Mouse (Mus musculus) liver, embryonic 16.5 days (tissue): ENCODE data around the gene Mrpl43. TPM values are rescaled to one million over a fixed set of nuclear protein-coding genes. Genes with fewer than 3 reads are reported as not detected.

Experiments
- ATAC-seq: fragments of 200-750 bp; cut with Nextera tagmentation; 2 replicates; pipeline ENCODE4 v1.8.0; 2017; ENCODE audit warnings: low read depth, mild to moderate bottlenecking, moderate number of reproducible peaks, moderate library complexity
- H3K27ac ChIP-seq: fragments of 300-500 bp; sonication (generic); 2 replicates; pipeline ENCODE4 v1.5.1; 2014; ENCODE audit warnings: mild to moderate bottlenecking, low read length
- H3K27me3 ChIP-seq: fragments of 300-500 bp; sonication (generic); 2 replicates; pipeline ENCODE4 v1.6.1; 2014; ENCODE audit warnings: low read depth, low read length, mixed read lengths; ENCODE audit not compliant: control insufficient read depth, insufficient read depth
- H3K36me3 ChIP-seq: fragments of 300-500 bp; sonication (generic); 2 replicates; pipeline ENCODE4 v1.6.1; 2014; ENCODE audit warnings: mild to moderate bottlenecking; ENCODE audit not compliant: control insufficient read depth, insufficient read depth
- H3K4me1 ChIP-seq: fragments of 300-500 bp; sonication (generic); 2 replicates; pipeline ENCODE4 v1.6.1; 2014; ENCODE audit warnings: low read depth, low read length, mixed read lengths; ENCODE audit not compliant: control insufficient read depth
- H3K4me2 ChIP-seq: fragments of 300-500 bp; sonication (generic); 2 replicates; pipeline ENCODE4 v1.6.1; 2014; ENCODE audit warnings: low read depth, low read length, mixed read lengths
- H3K4me3 ChIP-seq: fragments of 300-500 bp; sonication (generic); 2 replicates; pipeline ENCODE4 v1.5.1; 2014; ENCODE audit warnings: low read depth, mild to moderate bottlenecking, low read length
- H3K9ac ChIP-seq: fragments of 300-500 bp; sonication (generic); 2 replicates; pipeline ENCODE4 v1.6.1; 2014; ENCODE audit warnings: low read depth, low read length
- H3K9me3 ChIP-seq: fragments of 300-500 bp; sonication (generic); replicated peaks from 2 replicates; pipeline ENCODE4 v1.6.1; 2016; ENCODE audit warnings: low read length; ENCODE audit not compliant: control insufficient read depth
- WGBS: fragments of 180-500 bp; shearing (Covaris S2); extraction: QIAGEN DNeasy Blood & Tissue Kit; methylation state at CpG from one replicate; pipeline ENCODE4 v1.1.7; 2014; ENCODE audit not compliant: insufficient replicate concordance; 5-methylcytosine and 5-hydroxymethylcytosine counted together
- polyA plus RNA-seq: library from polyadenylated mRNA; unstranded; fragments of >200 nt; fragmentation: Nextera tagmentation; extraction: Ambion mirVana; gene quantifications from 2 replicates; pipeline ENCODE4 v1.2.1, GENCODE M21; 2015

The Mrpl43 gene
- polyA plus RNA-seq, 1 experiment from 2014 or later: 27.0 TPM

DNA sequence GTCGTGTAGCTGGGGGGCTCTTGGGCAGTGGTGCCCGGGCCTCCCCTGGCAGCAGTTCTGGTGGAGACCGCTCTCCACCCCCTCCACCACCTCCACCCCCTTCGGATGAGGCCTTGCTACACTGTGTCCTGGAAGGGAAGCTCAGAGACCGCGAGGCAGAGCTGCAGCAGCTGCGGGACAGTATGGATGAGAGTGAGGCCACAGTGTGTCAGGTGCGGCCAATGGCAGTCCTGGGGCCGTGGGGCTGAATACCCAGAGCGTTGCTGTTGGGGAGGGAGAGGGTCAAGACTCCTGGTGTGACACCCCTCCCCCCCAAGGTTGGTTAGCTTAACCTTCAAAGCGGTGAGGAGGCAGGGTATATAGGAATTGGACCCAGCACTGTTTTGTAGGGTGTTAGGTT is 17.8 kb upstream of the Mrpl43 start:
- Histone ChIP-seq H3K27ac (no peak overlapping the region), H3K27me3 (no peaks in the 10 kb centered on the region), H3K9me3 (no peaks in the 10 kb centered on the region), H3K4me3 (no peak overlapping the region), H3K4me1 (no peaks in the 10 kb centered on the region), H3K36me3 (peaks cover 6% of the 10 kb centered on the region; the same call in 1 of the 2 replicates), H3K9ac (no peak overlapping the region), H3K4me2 (no peak overlapping the region)
- ATAC-seq: no peak
- 72% methylated on average over 11 of the region's 11 CpGs for WGBS

DNA sequence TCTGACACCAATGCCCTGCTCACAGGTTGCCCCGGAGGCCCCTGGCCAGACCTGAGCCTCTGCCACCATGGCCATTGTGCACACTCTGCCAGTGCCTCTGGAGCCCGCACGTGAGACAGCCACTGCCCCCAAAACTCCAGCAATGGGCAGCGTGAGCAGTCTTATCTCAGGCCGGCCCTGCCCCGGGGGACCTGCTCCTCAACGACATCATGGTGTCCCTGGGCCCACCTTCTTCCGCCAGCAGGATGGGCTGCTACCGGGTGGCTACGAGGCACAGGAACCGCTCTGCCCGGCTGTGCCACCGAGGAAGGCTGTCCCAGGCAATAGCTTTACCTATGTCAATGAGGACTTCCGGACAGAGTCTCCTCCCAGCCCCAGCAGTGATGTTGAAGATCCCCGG is 15.1 kb upstream of the Mrpl43 start:
- WGBS: 71% methylated on average over 15 of the region's 15 CpGs
- H3K27me3 ChIP-seq: no peaks in the 10 kb centered on the region; the same call in none of the 2 replicates
- H3K27ac ChIP-seq: no peak overlapping the region
- H3K4me2 ChIP-seq: no peak overlapping the region
- H3K36me3 ChIP-seq: peaks cover 6% of the 10 kb centered on the region; the same call in 1 of the 2 replicates
- ATAC-seq: no peak
- no peak overlapping the region for H3K4me3 ChIP-seq
- H3K9ac ChIP-seq: no peak overlapping the region
- no peaks in the 10 kb centered on the region for H3K9me3 ChIP-seq
- peaks cover 7% of the 10 kb centered on the region for H3K4me1 ChIP-seq

DNA sequence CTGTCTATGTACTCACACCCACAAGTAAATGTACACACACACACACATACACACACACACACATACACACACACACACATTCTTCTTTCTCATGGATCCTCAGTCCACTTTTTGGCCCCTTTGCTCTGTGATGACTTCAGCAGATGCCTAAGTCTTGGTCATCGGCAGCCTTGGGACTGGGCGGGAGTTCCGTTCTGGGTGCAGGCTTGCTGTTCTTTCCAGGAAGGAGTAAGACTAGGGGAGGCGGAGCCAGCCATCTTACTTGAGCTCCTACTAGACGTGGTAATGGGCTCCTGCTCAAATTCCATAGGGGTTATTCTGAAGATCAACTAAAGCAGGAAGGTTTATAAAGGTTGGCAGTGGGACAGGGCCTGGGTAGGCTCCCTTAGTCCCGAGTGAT is 14.1 kb upstream of the Mrpl43 start:
- Histone ChIP-seq H3K9me3 (no peaks in the 10 kb centered on the region), H3K4me3 (no peak overlapping the region), H3K9ac (no peak overlapping the region), H3K4me2 (no peak overlapping the region), H3K27ac (no peak overlapping the region), H3K36me3 (peaks cover under 1% of the 10 kb centered on the region; the same call in 1 of the 2 replicates), H3K27me3 (no peaks in the 10 kb centered on the region; the same call in none of the 2 replicates), H3K4me1 (peaks cover 7% of the 10 kb centered on the region)
- WGBS: 59% methylated on average over 6 of the region's 6 CpGs
- no peak for ATAC-seq

DNA sequence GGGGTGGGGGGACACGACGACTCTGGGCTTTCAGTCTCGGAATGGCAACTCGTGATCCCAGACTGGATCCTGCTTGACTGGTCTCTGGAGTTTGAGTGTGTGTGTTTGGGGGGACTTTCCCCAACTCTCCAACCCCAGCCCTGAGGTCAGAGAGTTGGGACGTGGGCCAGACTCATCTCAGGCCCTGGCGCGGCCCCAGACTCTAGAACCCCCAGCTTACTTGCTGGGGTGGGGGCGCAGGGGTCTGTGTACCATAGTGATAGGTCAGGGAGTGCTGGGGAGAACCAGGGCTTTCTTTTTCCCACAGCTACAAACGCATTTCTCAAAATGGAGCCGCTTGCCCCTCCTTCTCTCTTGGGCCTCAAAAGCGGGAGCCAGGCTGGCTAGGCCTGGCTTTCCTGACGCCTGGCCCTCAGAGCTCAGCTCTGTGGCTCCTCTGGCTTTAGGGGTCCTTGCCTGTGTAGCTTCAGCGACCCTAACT is 12.1 kb upstream of the Mrpl43 start:
- Histone ChIP-seq H3K9me3 (no peaks in the 10 kb centered on the region), H3K4me2 (peak overlapping the region; percentile 89), H3K27ac (peak overlapping the region; percentile 58; the same call in 1 of the 2 replicates), H3K9ac (peak overlapping the region; percentile 55), H3K36me3 (no peaks in the 10 kb centered on the region), H3K4me1 (peaks cover 24% of the 10 kb centered on the region), H3K4me3 (peak overlapping the region; percentile 61), H3K27me3 (no peaks in the 10 kb centered on the region; the same call in none of the 2 replicates)
- 13% methylated on average over 13 of the region's 13 CpGs for WGBS
- ATAC-seq: no peak

DNA sequence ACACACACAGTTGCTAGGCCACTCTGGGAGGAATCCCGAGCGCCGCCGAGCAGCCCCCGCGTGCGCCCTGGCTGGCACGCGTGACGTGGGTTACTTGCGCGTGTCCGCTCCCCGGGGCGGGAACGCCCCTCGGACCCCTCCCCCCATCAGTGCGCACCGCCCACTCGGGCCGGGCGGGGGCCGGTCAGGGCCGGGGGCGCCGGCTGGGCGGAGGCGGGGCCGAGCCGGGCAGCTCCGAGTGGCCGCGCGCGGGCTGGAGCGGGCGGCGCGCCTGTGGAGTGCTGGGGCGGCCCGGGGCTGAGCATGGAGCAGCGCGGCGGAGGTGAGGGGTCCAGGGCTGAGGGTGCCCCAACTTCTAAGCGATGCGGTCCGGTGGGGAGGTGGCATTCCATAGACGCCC is 11.7 kb upstream of the Mrpl43 start:
- peak; percentile 51 for ATAC-seq
- H3K4me1 ChIP-seq: peaks cover 24% of the 10 kb centered on the region
- whole genome bisulfite sequencing: 0% methylated on average over 40 of the region's 48 CpGs
- H3K9me3 ChIP-seq: no peaks in the 10 kb centered on the region
- peak overlapping the region; percentile 55 for H3K9ac ChIP-seq
- H3K27me3 ChIP-seq: no peaks in the 10 kb centered on the region; the same call in none of the 2 replicates
- no peaks in the 10 kb centered on the region for H3K36me3 ChIP-seq
- H3K27ac ChIP-seq: peak overlapping the region; percentile 58; the same call in 1 of the 2 replicates
- H3K4me3 ChIP-seq: peak overlapping the region; percentile 61
- peak overlapping the region; percentile 89 for H3K4me2 ChIP-seq

DNA sequence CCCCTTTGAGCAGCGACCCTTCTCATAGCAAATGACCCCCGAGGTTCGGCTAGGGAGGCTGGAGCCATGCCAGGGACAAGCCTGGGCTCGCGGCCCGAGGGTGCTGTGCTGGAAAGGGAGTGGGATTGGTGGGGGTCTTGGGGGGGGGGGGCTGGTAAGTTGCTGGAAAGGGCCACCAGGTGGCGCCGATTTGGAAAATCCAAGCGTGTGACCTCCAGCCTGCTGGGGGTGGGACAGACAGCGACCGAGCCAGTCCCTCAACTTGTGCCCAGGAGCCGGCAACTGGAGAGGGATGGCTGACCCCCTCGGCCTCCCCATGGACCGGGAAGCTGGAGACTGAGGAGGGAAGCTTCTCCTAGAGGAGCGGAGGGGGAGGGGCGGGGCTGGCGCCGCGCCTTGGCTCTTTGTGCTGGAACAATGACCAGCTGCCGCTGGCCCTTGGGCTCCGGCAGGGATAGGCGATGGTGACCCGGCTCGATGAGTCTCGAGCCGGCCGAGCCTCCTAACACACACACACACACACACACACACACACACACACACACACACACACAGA is 11.1 kb upstream of the Mrpl43 start:
- H3K4me3 ChIP-seq: peak overlapping the region; percentile 61
- peak overlapping the region; percentile 89 for H3K4me2 ChIP-seq
- peaks cover 24% of the 10 kb centered on the region for H3K4me1 ChIP-seq
- H3K9ac ChIP-seq: peak overlapping the region; percentile 52
- H3K9me3 ChIP-seq: no peaks in the 10 kb centered on the region
- no peaks in the 10 kb centered on the region for H3K36me3 ChIP-seq
- ATAC-seq: peak; percentile 12; the same call in 1 of the 2 replicates
- 1% methylated on average over 22 of the region's 27 CpGs for WGBS
- H3K27me3 ChIP-seq: no peaks in the 10 kb centered on the region; the same call in none of the 2 replicates
- H3K27ac ChIP-seq: peak overlapping the region; percentile 53

DNA sequence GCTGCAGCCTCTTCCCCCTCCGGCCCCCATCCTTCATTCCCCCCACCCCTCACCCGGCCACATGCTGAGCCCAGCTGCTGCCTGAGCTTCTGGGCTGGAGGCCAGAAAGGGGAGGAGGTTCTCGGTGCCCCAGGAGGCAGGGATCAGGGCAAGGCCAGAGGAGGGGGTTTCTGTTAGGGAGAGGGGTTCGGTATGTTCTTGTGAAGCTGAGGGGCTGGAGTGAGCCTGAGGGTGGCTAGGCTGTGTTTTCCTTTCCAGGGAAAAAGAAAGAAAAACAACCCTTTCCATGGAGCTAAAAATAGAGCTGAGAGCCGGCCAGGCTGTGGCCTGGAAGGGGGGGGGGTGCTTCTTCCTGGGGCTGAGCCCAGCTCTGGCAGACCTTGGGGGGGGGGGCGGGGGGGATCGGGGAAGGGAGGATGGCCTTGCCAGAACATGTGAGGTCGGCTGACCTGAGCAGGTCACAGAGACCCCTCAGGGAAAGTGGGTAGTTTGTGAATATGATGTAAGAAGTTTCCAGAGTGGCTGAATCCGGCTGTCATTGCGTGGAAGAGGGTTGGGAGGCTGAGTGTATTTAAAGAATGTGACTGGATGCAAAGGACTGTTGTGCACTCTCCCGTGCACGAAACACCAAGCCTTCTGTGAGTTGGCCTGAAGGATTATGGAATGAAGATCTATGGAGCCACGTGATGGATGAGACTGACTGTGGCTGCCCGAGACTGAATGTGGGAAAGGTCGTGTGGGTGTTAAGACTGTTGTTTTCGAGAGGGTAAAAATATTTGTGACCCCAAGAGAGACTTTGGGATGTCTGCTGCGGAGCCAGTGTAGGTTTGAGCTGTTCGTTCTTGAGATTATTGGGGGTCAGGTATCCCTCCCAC is 10.3 kb upstream of the Mrpl43 start:
- WGBS: 2% methylated on average over 16 of the region's 18 CpGs
- peak overlapping the region; percentile 49 for H3K27ac ChIP-seq
- H3K36me3 ChIP-seq: peaks cover 2% of the 10 kb centered on the region; the same call in 1 of the 2 replicates
- H3K4me1 ChIP-seq: peaks cover 24% of the 10 kb centered on the region
- H3K27me3 ChIP-seq: no peaks in the 10 kb centered on the region; the same call in none of the 2 replicates
- H3K9me3 ChIP-seq: no peaks in the 10 kb centered on the region
- H3K4me2 ChIP-seq: peak overlapping the region; percentile 89
- ATAC-seq: no peak
- H3K9ac ChIP-seq: peak overlapping the region; percentile 21; the same call in 1 of the 2 replicates
- H3K4me3 ChIP-seq: peak overlapping the region; percentile 61

DNA sequence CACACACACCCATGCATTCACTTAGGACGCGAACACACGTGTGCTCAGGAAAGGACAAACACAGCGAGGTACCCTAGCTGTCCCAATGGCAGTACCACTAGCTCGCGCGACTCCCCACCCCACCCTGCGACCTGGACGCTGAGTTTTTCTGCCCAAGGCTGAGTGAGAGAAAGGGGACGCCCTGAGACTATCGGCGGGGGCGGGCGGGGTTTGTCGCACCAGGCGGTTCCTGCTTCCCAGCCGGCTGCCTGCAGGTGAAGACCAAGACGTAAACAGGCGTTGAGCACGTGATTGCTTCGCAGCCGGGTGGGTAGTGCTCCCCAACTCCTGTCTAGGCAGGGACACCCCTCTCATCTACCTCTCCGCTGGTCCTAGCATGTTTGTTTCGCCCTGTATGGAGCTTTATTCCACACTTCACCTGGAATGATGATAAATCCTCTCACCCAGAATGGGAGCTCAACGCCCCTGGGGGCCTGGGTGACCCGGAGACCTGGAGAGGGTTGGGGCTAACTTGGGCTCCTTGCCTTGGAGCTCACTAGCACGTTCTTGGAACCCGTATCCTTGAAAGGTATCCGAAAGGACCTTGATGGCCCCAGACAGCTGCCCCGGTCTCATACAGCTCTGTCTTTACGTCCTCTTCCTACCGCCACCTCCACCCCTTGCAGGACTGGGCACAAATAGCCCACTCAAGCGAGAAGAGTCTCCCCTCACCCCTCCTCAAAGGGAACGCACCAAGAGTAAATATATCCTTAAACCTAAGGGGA is 9.5 kb upstream of the Mrpl43 start:
- Histone ChIP-seq H3K27me3 (no peaks in the 10 kb centered on the region; the same call in none of the 2 replicates), H3K9me3 (no peaks in the 10 kb centered on the region), H3K4me2 (peak overlapping the region; percentile 89), H3K27ac (peak overlapping the region; percentile 37), H3K9ac (peak overlapping the region; percentile 21), H3K4me1 (peaks cover 24% of the 10 kb centered on the region), H3K4me3 (peak overlapping the region; percentile 61), H3K36me3 (peaks cover 9% of the 10 kb centered on the region)
- peak; percentile 12; the same call in 1 of the 2 replicates for ATAC-seq
- WGBS: under 1% methylated on average over 34 of the region's 34 CpGs
